Mouse (Mus musculus) layer of hippocampus, adult 11-12 months (tissue): ENCODE data around the gene Scyl1.

Source experiments
- DNase-seq: peaks from one replicate; pipeline ENCODE4 v3.0.0; 2022; ENCODE audit warnings: low spot score

Gene Scyl1

GRCm38 (mm10) chr19:5787920-5788319 lies 16.7 kb upstream of the Scyl1 start:
- no peak for DNase-seq

- DNase-seq: peak; percentile 91
These were observed 16.0 kb upstream of the Scyl1 start for GRCm38 (mm10) chr19:5787128-5787635.

- DNase-seq: peak; percentile 92
These were observed 15.4 kb upstream of the Scyl1 start for GRCm38 (mm10) chr19:5786441-5787114.

DNA sequence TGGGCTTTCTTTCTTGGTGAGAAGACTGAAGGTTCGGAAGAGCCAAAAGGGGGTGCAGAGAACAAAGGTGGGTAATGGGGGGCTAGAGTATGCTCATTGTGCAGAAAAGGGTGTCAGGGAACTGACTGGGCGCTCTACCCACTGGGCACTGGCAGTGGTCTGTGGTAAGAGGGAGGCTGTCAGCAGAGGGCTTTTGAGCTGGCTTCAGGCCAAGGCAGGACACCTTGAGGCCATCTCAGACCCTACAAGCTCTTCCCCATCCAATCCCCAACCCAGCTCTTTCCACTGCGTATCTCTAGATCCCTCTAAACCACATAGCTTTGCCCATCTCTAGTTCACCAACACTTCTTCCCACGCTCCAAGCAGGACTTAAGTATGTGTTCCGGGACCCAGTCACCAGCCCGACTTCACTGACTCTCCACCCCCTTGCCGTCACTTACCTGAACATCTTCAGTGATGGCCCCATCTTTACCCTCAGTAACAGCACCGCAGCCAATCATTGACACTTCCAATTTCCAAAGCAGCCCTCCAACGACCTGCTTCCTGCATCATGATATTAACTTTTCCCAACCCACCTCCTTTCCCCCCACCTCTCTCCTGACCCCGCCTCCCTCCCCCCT lies 13.8 kb upstream of the Scyl1 start:
- DNase-seq: no peak

DNA sequence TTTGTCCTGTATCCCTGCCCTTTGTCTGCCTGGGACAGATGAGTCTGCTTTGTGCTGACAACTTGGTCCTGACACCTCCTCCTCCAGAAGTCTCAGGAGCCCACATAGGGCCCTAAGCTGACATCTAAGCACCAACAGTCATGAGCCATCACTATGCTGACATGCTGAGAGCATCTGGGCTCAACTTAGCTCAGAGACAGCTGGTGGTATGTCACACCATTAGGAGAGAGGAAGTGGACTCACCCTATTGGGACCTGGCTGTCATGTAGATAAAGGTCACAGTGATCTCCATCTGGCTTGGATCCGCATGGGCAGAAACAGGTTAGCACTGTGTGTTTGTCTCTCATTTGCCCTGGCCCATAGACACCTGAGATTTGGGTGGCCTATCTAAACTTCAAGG lies 10.9 kb upstream of the Scyl1 start:
- DNase-seq: no peak

DNA sequence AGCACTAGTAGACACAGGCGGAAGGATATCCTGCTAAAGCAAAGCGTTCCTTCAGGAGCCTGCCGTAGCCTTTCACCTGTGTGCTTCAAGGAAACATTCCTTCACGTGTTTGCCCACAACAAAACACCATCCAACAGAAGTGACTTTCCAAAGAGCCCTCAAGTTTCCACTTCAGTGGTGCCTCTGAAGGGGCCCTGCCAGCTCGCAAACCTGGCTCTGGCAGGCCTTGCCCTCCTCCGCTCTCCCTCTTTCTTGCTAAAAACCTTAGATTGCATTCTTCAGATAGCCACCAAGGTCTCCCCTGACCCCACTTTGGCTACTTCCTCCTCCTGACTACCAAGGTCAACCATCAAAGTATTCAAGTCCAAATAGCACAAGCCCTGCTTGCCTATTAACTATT lies 10.3 kb upstream of the Scyl1 start:
- no peak for DNase-seq

DNA sequence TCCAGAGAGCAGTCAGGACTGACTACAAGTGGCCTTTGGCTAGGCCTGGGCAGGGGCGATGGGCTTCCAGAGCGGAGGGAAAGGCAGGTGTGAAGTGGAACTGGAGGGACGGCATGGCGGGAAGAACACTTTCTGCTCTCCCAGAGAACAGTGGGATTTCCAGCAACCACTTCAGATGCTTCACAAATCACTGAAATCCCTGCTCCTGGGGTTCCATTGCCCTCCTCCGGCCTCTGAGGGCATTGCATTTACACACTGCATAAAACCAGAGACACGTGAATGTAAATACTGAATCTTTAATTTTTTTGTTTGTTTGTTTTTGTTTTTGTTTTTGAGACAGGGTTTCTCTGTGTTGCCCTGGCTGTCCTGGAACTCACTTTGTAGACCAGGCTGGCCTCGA lies 9.0 kb upstream of the Scyl1 start:
- no peak for DNase-seq

DNA sequence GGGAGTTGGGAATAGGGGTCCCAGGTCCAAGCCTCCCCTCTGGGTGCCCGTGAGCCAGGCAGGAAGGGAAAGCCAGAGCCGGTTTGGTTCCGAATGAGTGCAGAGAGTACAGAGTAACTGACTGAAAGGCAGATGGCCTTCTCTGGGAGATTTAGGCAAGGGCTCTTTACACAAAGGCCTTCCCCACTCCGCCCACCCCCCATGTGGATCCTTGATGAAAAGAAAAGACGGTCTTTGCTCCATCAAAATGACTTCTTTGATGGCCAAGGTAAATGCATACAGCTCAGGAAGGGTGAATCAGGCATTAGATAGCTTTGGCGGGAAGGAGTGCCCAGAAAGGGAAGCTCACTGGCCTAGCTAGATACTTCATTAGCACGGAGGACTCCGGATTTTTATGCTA lies 7.1 kb upstream of the Scyl1 start:
- no peak for DNase-seq

DNA sequence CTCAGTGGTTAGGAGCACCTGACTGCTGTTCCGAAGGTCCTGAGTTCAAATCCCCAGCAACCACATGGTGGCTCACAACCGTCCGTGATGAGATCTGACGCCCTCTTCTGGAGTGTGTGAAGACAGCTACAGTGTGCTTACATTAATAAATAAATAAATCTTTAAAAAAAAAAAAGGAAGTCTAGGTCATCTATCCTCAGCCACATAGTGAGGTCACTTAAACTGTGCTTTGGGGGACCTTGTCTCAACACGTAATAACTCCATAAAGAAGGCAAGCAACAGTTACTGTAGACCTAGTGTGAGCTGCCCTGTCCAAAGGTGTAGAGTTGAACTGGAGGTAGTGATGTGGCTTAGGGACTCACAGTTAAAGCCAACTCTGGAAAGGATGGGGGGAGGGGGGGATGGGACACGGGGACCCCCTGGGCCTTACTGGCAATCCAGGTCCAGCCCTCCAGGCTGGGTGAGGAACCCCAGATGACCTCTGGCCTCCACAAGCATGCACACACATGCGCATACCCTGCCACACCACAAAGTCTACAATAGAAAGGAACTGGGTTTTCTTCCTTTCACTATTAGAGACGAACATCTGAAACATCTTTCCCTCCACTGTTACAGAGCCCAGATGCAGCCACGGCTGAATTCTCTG lies 6.3 kb upstream of the Scyl1 start:
- DNase-seq: no peak

DNA sequence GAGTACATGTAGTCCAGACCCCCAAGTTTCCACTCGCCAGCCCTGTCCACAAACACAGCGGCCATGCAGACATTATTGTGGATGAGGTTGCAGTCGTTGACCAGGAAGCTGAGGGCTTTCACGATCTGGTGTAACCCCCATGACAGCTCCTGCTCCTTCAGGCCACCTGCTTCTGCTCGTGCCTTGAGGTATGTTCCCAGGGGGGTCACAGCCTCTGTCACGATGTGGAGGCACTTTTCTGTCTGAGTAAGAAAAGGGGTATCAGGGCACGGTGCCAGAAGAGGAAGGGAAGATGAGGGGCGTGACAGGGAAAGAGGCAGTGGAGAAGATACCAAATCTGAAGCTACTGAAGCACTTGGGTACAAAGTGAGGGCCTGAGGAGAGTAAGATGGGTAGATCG lies 908 bp downstream of the Scyl1 start:
- DNase-seq: no peak

DNA sequence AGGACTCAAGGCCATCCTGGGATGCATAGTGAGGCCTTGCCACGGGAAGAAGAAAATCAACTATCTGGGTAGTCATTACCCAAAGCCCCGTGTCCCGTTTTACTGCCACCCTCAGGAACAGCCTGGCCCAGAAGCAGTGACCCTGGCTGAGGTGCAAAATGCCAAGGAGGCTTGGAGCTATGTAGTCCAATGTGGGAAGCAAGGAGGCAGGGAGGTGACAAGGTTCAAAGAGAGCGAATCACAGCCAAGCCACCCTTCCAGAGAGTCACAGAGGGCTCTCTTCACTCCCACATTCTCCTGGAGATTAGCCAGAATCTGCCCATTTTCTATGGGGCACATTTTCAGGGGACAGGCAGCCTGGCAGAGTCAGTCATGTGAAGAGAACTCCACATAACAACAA lies 3.9 kb downstream of the Scyl1 start:
- no peak for DNase-seq

DNA sequence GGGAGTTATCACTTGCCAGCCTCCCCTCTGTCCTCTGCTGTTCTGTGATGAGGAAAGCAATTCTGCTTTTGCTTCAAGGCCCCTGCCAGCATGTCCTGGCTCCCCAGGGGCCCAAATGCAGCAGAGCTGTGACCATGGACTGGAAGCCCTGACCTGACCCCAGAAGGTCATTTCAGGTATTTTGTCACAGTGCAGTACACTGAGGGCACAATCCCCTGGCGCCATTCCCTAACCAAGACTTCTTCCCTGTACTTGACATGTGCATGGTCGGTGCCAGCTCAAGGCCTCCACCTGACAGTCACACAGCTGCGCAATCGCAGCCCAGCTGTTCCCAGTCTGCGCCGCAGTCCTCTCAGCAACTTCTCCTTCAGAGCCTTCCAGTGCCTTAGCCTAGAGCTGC lies 8.1 kb downstream of the Scyl1 start:
- no peak for DNase-seq

- no peak for DNase-seq
These were observed 12.3 kb downstream of the Scyl1 start for GRCm38 (mm10) chr19:5758878-5759403.

GRCm38 (mm10) chr19:5756991-5757636 lies 14.1 kb downstream of the Scyl1 start:
- no peak for DNase-seq

DNA sequence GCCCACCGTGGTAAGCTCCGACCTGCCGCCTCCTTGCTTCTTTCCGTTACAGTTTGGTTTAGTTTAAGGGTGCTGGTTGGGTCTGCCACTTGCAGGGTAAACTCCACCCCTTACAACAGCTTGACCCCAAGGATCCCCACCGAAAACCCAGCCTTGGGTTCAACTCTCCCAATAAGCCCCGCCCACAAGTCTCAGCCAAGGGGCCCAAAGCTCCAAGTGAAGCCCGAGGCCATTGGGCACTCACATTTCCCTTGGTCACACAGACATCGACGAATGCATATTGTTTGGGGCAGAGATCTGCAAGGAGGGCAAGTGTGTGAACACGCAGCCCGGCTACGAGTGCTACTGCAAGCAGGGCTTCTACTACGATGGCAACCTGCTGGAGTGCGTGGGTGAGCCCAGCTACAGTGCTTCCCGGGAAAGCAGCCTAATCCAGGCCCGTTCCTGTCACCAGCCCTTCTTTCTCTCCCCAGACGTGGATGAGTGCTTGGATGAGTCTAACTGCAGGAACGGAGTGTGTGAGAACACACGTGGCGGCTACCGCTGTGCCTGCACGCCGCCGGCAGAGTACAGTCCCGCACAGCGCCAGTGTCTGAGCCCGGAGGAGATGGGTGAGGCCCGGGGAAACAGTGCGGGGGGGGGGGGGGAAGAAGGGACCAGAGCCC lies 14.8 kb downstream of the Scyl1 start:
- DNase-seq: peak; percentile 77

- no peak for DNase-seq
These were observed 19.5 kb downstream of the Scyl1 start for GRCm38 (mm10) chr19:5751742-5752141.

DNA sequence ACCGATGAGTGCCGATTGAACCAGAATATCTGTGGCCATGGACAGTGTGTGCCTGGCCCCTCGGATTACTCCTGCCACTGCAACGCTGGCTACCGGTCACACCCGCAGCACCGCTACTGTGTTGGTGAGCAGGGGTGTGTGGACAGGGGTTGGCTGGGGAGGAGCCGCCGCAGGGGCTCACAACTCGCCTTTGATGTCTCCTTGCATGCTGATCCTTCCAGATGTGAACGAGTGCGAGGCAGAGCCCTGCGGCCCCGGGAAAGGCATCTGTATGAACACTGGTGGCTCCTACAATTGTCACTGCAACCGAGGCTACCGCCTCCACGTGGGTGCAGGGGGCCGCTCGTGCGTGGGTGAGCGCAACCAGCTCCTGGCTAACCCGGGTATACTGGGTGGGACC lies 20.3 kb downstream of the Scyl1 start:
- no peak for DNase-seq

GRCm38 (mm10) chr19:5749476-5749875 lies 21.7 kb downstream of the Scyl1 start:
- DNase-seq: no peak

DNA sequence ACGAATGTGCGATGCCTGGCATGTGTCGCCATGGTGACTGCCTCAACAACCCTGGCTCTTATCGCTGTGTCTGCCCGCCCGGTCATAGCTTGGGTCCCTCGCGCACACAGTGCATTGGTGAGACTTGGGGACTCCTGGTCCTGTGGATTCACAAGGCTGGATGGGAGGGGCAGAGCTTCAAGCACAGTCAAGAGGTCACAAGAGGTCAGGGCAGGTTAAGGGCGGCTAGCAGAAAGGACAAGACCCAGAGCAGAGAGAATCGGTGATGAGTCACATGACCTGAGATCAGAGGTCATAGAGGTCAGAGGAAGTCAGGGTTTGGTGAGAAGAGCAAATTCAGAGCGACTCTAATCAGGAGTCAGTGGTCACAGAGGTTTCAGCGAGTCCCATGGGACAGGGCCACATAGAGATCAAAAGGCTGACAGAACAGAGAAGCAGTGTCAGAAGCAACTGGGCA lies 24.3 kb downstream of the Scyl1 start:
- no peak for DNase-seq

DNA sequence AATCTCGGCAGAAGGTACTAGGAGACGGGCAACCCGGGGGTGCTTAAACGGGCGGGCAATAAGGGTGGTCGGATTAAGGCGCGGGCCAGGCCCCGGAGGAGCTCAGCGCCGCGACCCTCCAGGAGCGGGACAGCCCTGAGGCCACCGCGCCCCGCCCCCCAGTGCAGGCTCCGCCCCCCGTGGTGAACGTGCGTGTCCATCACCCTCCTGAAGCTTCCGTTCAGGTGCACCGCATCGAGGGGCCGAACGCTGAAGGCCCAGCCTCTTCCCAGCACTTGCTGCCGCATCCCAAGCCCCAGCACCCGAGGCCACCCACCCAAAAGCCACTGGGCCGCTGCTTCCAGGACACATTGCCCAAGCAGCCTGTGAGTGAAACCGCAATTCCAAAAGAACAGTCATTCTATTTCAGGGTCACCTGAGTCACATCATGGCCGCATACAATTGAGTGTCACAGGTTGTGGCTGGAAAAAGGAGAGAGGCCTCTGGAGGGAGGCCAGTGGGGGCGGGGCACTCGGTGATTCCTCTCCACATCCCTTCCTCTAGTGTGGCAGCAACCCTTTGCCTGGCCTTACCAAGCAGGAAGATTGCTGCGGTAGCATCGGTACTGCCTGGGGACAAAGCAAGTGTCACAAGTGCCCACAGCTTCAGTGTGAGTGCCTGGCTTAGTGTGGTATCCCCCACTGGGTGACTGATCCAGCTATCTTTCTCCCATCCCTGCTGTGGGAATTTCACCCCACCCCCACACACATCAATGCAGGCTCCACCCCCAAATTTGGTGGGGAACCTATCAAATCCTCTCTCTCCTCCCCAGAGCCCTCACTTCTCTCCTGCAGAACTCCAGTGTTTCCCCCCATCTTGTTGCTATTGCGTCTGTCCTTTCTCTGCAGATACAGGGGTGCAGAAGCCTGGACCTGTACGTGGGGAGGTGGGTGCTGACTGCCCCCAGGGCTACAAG lies 25.2 kb downstream of the Scyl1 start:
- no peak for DNase-seq

DNA sequence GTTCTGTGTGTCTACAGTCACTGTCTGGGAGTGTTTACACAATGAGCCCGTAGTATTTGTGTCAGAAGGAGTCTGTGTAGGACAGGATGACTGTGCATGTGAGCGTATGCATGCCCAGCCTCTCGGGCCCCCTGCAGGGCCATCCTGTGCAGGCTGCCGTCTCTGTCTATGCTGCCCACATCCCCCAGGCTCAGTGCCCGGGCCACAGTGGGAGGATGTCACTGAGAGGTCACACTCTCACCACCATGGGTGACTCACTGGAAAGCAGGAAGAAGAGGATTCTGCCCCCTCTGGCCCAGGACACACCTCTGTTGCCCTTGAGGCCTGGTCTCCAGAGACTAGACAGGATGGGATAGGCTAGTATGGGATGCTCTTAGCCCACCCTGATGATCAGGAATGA lies 27.6 kb downstream of the Scyl1 start:
- no peak for DNase-seq
